Comparison of ENCODE assay signal across 14 mouse cellular contexts in genomic region chr1:138500155-138500554, GRCm38 (mm10).
A peak's percentile ranks its signal among the peaks of the same experiment; 100 is the strongest.
DNase-seq lines count a peak whose midpoint lies in the region; ATAC-seq and TF ChIP-seq lines count a peak whose summit lies in the region.
"Had no signal": no experiment of that assay in that cellular context is flagged by ENCODE, and none has a peak within 500 bp of the region (broad histone marks: within the 10 kb centered on the region; RNA-seq: fewer than 3 reads in every experiment).

No protein-coding gene starts in this region.

- no peak for TF ChIP-seq CTCF in layer of hippocampus, adult 2 months (conservative IDR thresholded peaks at IDR 0.05)

- WGBS in forebrain, embryonic 15.5 days = 4% methylated on average over 10 of the region's 10 CpGs
- 7% methylated on average over 10 of the region's 10 CpGs for WGBS in midbrain, embryonic 12.5 days

- H3K4me3 ChIP-seq in layer of hippocampus, adult 2 months = no peak overlapping the region; the same call in 1 of the 2 replicates
- H3K4me3 ChIP-seq in forebrain, embryonic 15.5 days = peak overlapping the region; percentile 8
- H3K4me3 ChIP-seq in midbrain, embryonic 12.5 days = no peak overlapping the region

- peak overlapping the region; percentile 41 for H3K4me2 ChIP-seq in forebrain, embryonic 15.5 days (replicated peaks)
- peak overlapping the region; percentile 36 for H3K4me2 ChIP-seq in midbrain, embryonic 12.5 days (replicated peaks)

- no peak for DNase-seq in layer of hippocampus, adult 2 months (ENCODE audit: low spot score in 2 of 2)
- DNase-seq in layer of hippocampus, adult 8-10 months (ENCODE audit: low spot score in 2 of 2) = no peak
- DNase-seq in retina, postnatal 1 day = peak; percentile 81
- no peak for DNase-seq in kidney, postnatal 10 days
- DNase-seq in lung, postnatal 10 days = no peak
- no peak for DNase-seq in adrenal gland, adult (ENCODE audit: inconsistent age in 2 of 2, low spot score in 1 of 2)
- DNase-seq: adrenal gland, postnatal 36 days; cerebellum, adult 2 months; heart, adult 11 months; heart, postnatal 36 days; lung, postnatal 36 days; thymus, adult 2 months had no signal

- peaks cover 58% of the 10 kb centered on the region for H3K4me1 ChIP-seq in forebrain, embryonic 15.5 days
- peaks cover 61% of the 10 kb centered on the region for H3K4me1 ChIP-seq in midbrain, embryonic 12.5 days

- ATAC-seq in forebrain, embryonic 15.5 days (replicated peaks) = peak; percentile 67
- peak; percentile 88 for ATAC-seq in midbrain, embryonic 12.5 days (ENCODE audit: low FRiP score, low read depth)

- H3K27ac ChIP-seq in layer of hippocampus, adult 2 months = peak overlapping the region; percentile 43; the same call in 1 of the 2 replicates
- peak overlapping the region; percentile 84 for H3K27ac ChIP-seq in forebrain, embryonic 15.5 days (replicated peaks)
- H3K27ac ChIP-seq in midbrain, embryonic 12.5 days (replicated peaks) = peak overlapping the region; percentile 95

- H3K9ac ChIP-seq in forebrain, embryonic 15.5 days (replicated peaks) = 0 out of 2 replicates have a peak overlapping the region, but pooled peaks have one; percentile 5
- no peak overlapping the region for H3K9ac ChIP-seq in midbrain, embryonic 12.5 days (replicated peaks)

- H3K36me3 ChIP-seq in forebrain, embryonic 15.5 days = no peaks in the 10 kb centered on the region
- no peaks in the 10 kb centered on the region for H3K36me3 ChIP-seq in midbrain, embryonic 12.5 days

- H3K9me3 ChIP-seq in forebrain, embryonic 15.5 days = no peaks in the 10 kb centered on the region
- H3K9me3 ChIP-seq in midbrain, embryonic 12.5 days = no peaks in the 10 kb centered on the region

- H3K27me3 ChIP-seq in forebrain, embryonic 15.5 days = no peaks in the 10 kb centered on the region
- H3K27me3 ChIP-seq in midbrain, embryonic 12.5 days = no peaks in the 10 kb centered on the region

Comparison
In these comparisons a context has a peak if more than half of its experiments do, and no peak if none do; other contexts are left out.
1. H3K27ac ChIP-seq: peak in every context shown above with its lines; median percentile 95 in midbrain, embryonic 12.5 days; 84 in forebrain, embryonic 15.5 days; 43 in layer of hippocampus, adult 2 months.